Mouse (Mus musculus): ENCODE results near the gene Vkorc1l1.

DNA sequence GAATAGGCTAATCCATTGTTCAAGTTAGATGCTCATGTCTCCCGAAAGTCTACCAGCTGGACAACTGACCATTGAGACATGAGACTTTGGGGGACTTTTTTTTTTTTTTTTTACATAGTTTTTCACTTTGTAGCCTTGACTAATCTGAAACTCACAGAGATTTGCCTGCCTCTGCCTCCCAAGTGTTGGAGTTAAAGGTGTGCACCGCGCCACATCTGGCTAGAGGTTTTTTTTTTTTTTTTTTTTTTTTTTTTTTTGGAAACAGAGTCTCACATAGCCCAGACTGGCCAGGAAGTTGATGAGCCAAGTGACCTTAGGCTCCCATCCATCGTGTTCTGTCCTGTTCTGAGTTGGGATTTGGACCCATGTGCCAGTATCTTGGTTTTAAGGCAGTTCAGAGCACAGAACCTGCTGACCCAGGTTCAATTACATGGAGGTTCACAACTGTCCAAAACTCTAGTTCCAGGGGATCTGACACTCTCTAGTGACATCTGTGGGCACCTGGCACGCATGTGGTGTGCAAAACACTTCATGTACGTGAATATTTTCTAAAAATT is 66.3 kb downstream of the Vkorc1l1 start:
- TF ChIP-seq TCF12 (IDR thresholded peaks at IDR 0.05; ENCODE audit: insufficient read depth, poor library complexity, severe bottlenecking) (no peak), MYOG (IDR thresholded peaks at IDR 0.05; ENCODE audit: control insufficient read depth in 1 of 3, insufficient read depth in 1 of 3, insufficient read length in 2 of 3, low read depth in 2 of 3) (no peak), POLR2A (IDR thresholded peaks at IDR 0.05; ENCODE audit: insufficient read length, low read depth) (no peak), CEBPB (IDR thresholded peaks at IDR 0.05; ENCODE audit: insufficient read depth, poor library complexity, severe bottlenecking) (no peak)
